Comparison of ENCODE assay signal across 11 mouse cellular contexts in the genomic region with DNA sequence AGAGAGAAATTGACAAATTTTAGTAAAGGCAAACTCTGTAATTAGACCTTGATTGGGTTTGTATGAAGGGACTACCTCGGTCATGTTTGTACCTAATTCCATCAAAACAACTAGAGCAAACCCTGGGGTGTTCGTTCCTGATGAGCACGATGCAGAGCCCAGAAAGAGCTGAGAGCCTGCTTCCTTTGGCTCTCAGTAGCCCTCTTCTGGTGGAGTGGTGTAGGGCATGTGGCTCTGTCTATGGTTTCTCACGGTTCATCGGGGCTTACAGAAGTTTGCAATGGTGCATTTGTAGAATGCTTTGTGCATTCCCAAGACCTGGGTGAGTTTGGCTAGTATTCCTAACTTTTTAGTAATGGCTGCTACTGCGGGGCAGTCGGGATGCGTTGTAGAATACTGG. TPM values are rescaled to one million over a fixed set of nuclear protein-coding genes. Genes with fewer than 3 reads are reported as not detected.
A peak's percentile ranks its signal among the peaks of the same experiment; 100 is the strongest.
DNase-seq lines count a peak whose midpoint lies in the region; ATAC-seq lines count a peak whose summit lies in the region.
"Had no signal": no experiment of that assay in that cellular context is flagged by ENCODE, and none has a peak within 500 bp of the region (broad histone marks: within the 10 kb centered on the region; RNA-seq: fewer than 3 reads in every experiment).

No protein-coding gene starts in this region.

- H3K4me1 ChIP-seq in hindbrain, embryonic 14.5 days (replicated peaks; ENCODE audit: control insufficient read depth, insufficient read depth, low read length), result no peaks in the 10 kb centered on the region
- H3K4me1 ChIP-seq in hindbrain, embryonic 11.5 days (replicated peaks; ENCODE audit: control insufficient read depth, insufficient read depth, low read length), result no peaks in the 10 kb centered on the region
- H3K4me1 ChIP-seq: hindbrain, embryonic 15.5 days; stomach, embryonic 15.5 days had no signal

- ATAC-seq in hindbrain, embryonic 14.5 days (ENCODE audit: low FRiP score), result no peak
- ATAC-seq in hindbrain, embryonic 11.5 days (ENCODE audit: low FRiP score), result no peak
- ATAC-seq in common myeloid progenitor, adult 5-6 weeks (replicated peaks; ENCODE audit: low read depth, poor library complexity, severe bottlenecking), result peak; percentile 83
- no peak for ATAC-seq in activated CD4-positive, CD25-positive, alpha-beta regulatory T cell, adult 4 months

- H3K4me2 ChIP-seq in hindbrain, embryonic 14.5 days (replicated peaks), result no peak overlapping the region
- H3K4me2 ChIP-seq in hindbrain, embryonic 11.5 days (replicated peaks; ENCODE audit: low read depth, low read length), result no peak overlapping the region
- H3K4me2 ChIP-seq: hindbrain, embryonic 15.5 days; stomach, embryonic 15.5 days had no signal

- DNase-seq in hindbrain, embryonic 14.5 days (ENCODE audit: low spot score), result peak; percentile 38
- no peak for DNase-seq in hindbrain, embryonic 11.5 days (ENCODE audit: low spot score)
- DNase-seq in right cerebral cortex, adult 18-20 months, result peak; percentile 44
- DNase-seq in right cerebral cortex, postnatal 36 days (ENCODE audit: low spot score in 2 of 2), result no peak
- peak; percentile 40 for DNase-seq in right cerebral cortex, postnatal 14 days
- no peak for DNase-seq in gastrocnemius, postnatal 14 days

- intact Hi-C loops in gastrocnemius, postnatal 14 days (cut with DNase I; ENCODE audit: low total_unique reads), result no loop called here

- no peak overlapping the region for H3K4me3 ChIP-seq in hindbrain, embryonic 14.5 days (replicated peaks; ENCODE audit: low read length)
- H3K4me3 ChIP-seq in hindbrain, embryonic 11.5 days (ENCODE audit: low read depth, low read length), result no peak overlapping the region
- H3K4me3 ChIP-seq: hindbrain, embryonic 15.5 days; megakaryocyte, embryonic 14.5 days; stomach, embryonic 15.5 days had no signal

- no peak overlapping the region for H3K9ac ChIP-seq in hindbrain, embryonic 14.5 days
- no peak overlapping the region for H3K9ac ChIP-seq in hindbrain, embryonic 11.5 days (ENCODE audit: low read depth, low read length)
- H3K9ac ChIP-seq: hindbrain, embryonic 15.5 days; stomach, embryonic 15.5 days had no signal

- no peaks in the 10 kb centered on the region for H3K9me3 ChIP-seq in hindbrain, embryonic 14.5 days (ENCODE audit: control insufficient read depth, low read length)
- H3K9me3 ChIP-seq in hindbrain, embryonic 11.5 days (ENCODE audit: control insufficient read depth, low read length), result no peaks in the 10 kb centered on the region
- H3K9me3 ChIP-seq: hindbrain, embryonic 15.5 days; megakaryocyte, embryonic 14.5 days; stomach, embryonic 15.5 days had no signal

- no peaks in the 10 kb centered on the region for H3K27me3 ChIP-seq in hindbrain, embryonic 14.5 days (ENCODE audit: control insufficient read depth, insufficient read depth, low read length)
- H3K27me3 ChIP-seq in hindbrain, embryonic 11.5 days (ENCODE audit: control insufficient read depth, insufficient read depth, low read length), result no peaks in the 10 kb centered on the region
- H3K27me3 ChIP-seq: hindbrain, embryonic 15.5 days; megakaryocyte, embryonic 14.5 days; stomach, embryonic 15.5 days had no signal

- WGBS in hindbrain, embryonic 14.5 days, result 80% methylated on average over 8 of the region's 8 CpGs
- 79% methylated on average over 8 of the region's 8 CpGs for WGBS in hindbrain, embryonic 11.5 days

- peaks cover 85% of the 10 kb centered on the region for H3K36me3 ChIP-seq in hindbrain, embryonic 14.5 days (replicated peaks; ENCODE audit: control insufficient read depth, insufficient read depth)
- peaks cover 9% of the 10 kb centered on the region; the same call in 1 of the 2 replicates for H3K36me3 ChIP-seq in hindbrain, embryonic 11.5 days (ENCODE audit: control insufficient read depth, insufficient read depth, low read length)

- no peak overlapping the region for H3K27ac ChIP-seq in hindbrain, embryonic 14.5 days
- H3K27ac ChIP-seq in hindbrain, embryonic 11.5 days (ENCODE audit: low read depth, low read length), result no peak overlapping the region
- H3K27ac ChIP-seq: hindbrain, embryonic 15.5 days; stomach, embryonic 15.5 days had no signal

RNA-seq across cellular contexts. Expression of gene Rsl24d1, which starts 8.5 kb away (rescaled TPM):
- 104 and 108 TPM in 2 replicates for polyA plus RNA-seq in hindbrain, embryonic 14.5 days (2014; fragmentation: Nextera tagmentation; extraction: Ambion mirVana)
- 162 and 167 TPM in 2 replicates for polyA plus RNA-seq in hindbrain, embryonic 11.5 days (2014; fragmentation: Nextera tagmentation; extraction: Ambion mirVana)
- 217 and 257 TPM in 2 replicates for total RNA-seq in common myeloid progenitor, adult 5-6 weeks (2017)
- 10 to 100 TPM; 41.2 to 42.7 TPM for total RNA-seq in gastrocnemius, postnatal 14 days (2021)
- 10 to 100 TPM; 84.0 to 93.8 TPM for polyA plus RNA-seq in activated CD4-positive, CD25-positive, alpha-beta regulatory T cell, adult 4 months (2017; shearing (Covaris generic))

RNA-seq across cellular contexts. Expression of gene Gm20509, which starts 19.5 kb away (rescaled TPM):
- polyA plus RNA-seq in hindbrain, embryonic 14.5 days (2014; fragmentation: Nextera tagmentation; extraction: Ambion mirVana), result not detected in 2 replicates
- not detected in 2 replicates for polyA plus RNA-seq in hindbrain, embryonic 11.5 days (2014; fragmentation: Nextera tagmentation; extraction: Ambion mirVana)
- not detected in 2 replicates for total RNA-seq in common myeloid progenitor, adult 5-6 weeks (2017)
- total RNA-seq in gastrocnemius, postnatal 14 days (2021), result not detected
- not detected for polyA plus RNA-seq in activated CD4-positive, CD25-positive, alpha-beta regulatory T cell, adult 4 months (2017; shearing (Covaris generic))
- polyA plus RNA-seq: hindbrain, embryonic 15.5 days; stomach, embryonic 15.5 days had no signal

RNA-seq across cellular contexts. Expression of gene Khdc3, which starts 20.1 kb away (rescaled TPM):
- polyA plus RNA-seq in hindbrain, embryonic 14.5 days (2014; fragmentation: Nextera tagmentation; extraction: Ambion mirVana), result 0.21 TPM in 1 of 2 replicates, not detected in the other
- polyA plus RNA-seq in hindbrain, embryonic 11.5 days (2014; fragmentation: Nextera tagmentation; extraction: Ambion mirVana), result not detected in 2 replicates
- total RNA-seq in common myeloid progenitor, adult 5-6 weeks (2017), result not detected in 2 replicates
- not detected for total RNA-seq in gastrocnemius, postnatal 14 days (2021)
- under 1 TPM; 0.40 to 0.46 TPM for polyA plus RNA-seq in activated CD4-positive, CD25-positive, alpha-beta regulatory T cell, adult 4 months (2017; shearing (Covaris generic))

Comparison
In these comparisons a context has a peak if more than half of its experiments do, and no peak if none do; other contexts are left out.
1. DNase-seq: peak in hindbrain, embryonic 14.5 days (single experiment), right cerebral cortex, adult 18-20 months (single experiment) and right cerebral cortex, postnatal 14 days (single experiment); none in hindbrain, embryonic 11.5 days (single experiment), right cerebral cortex, postnatal 36 days (0 of 2) and gastrocnemius, postnatal 14 days (single experiment).